Mouse (Mus musculus): ENCODE measurements around the gene Stx4a. TPM values are rescaled to one million over a fixed set of nuclear protein-coding genes. Genes with fewer than 3 reads are reported as not detected.
"Not testable (repeated sequence)": the region's sequence is repeated elsewhere in the genome, so short reads cannot be mapped to it uniquely, and the experiment has no call there.

Gene Stx4a
- polyA plus RNA-seq, 1 experiment from 2014 or later: 24.1 TPM

GRCm38 (mm10) chr7:127815954-127816821 lies 7.9 kb upstream of the Stx4a start:
- H3K27me3 ChIP-seq: no peaks in the 10 kb centered on the region
- no peak overlapping the region for H3K4me2 ChIP-seq (replicated peaks)
- H3K9ac ChIP-seq (replicated peaks): 0 out of 2 replicates have a peak overlapping the region, but pooled peaks have one; percentile 14
- WGBS: 75% methylated on average over 15 of the region's 15 CpGs
- no peak for ATAC-seq
- no peaks in the 10 kb centered on the region for H3K9me3 ChIP-seq
- H3K4me3 ChIP-seq (replicated peaks): no peak overlapping the region
- peaks cover 9% of the 10 kb centered on the region; the same call in 1 of the 2 replicates for H3K4me1 ChIP-seq (replicated peaks)
- H3K36me3 ChIP-seq: peaks cover 45% of the 10 kb centered on the region
- H3K27ac ChIP-seq: no peak overlapping the region

GRCm38 (mm10) chr7:127817053-127817452 lies 7.0 kb upstream of the Stx4a start:
- H3K4me1 ChIP-seq (replicated peaks): peaks cover 11% of the 10 kb centered on the region
- no peak overlapping the region for H3K27ac ChIP-seq
- WGBS: 88% methylated on average over 7 of the region's 7 CpGs
- no peak for ATAC-seq
- no peaks in the 10 kb centered on the region for H3K9me3 ChIP-seq
- H3K9ac ChIP-seq (replicated peaks): no peak overlapping the region
- peaks cover 37% of the 10 kb centered on the region for H3K36me3 ChIP-seq
- no peak overlapping the region for H3K4me3 ChIP-seq (replicated peaks)
- H3K4me2 ChIP-seq (replicated peaks): no peak overlapping the region
- H3K27me3 ChIP-seq: no peaks in the 10 kb centered on the region

GRCm38 (mm10) chr7:127817776-127818175 lies 6.3 kb upstream of the Stx4a start:
- H3K9me3 ChIP-seq: no peaks in the 10 kb centered on the region
- WGBS: 95% methylated on average over 5 of the region's 5 CpGs

GRCm38 (mm10) chr7:127820836-127821509 lies 3.1 kb upstream of the Stx4a start:
- H3K36me3 ChIP-seq: 0 out of 2 replicates have a peak, but pooled peaks cover 7% of the 10 kb centered on the region
- no peaks in the 10 kb centered on the region for H3K9me3 ChIP-seq
- ATAC-seq: no peak
- no peak overlapping the region for H3K4me2 ChIP-seq (replicated peaks)
- no peak overlapping the region for H3K4me3 ChIP-seq (replicated peaks)
- no peak overlapping the region for H3K27ac ChIP-seq
- H3K4me1 ChIP-seq (replicated peaks): peaks cover 37% of the 10 kb centered on the region
- H3K27me3 ChIP-seq: no peaks in the 10 kb centered on the region
- no peak overlapping the region for H3K9ac ChIP-seq (replicated peaks)
- 78% methylated on average over 13 of the region's 13 CpGs for WGBS

More at GRCm38 (mm10) chr7:127817776-127818175, 6.3 kb upstream of the Stx4a start:
- H3K36me3 ChIP-seq: peaks cover 30% of the 10 kb centered on the region
- ATAC-seq: no peak
- no peak overlapping the region for H3K27ac ChIP-seq
- no peak overlapping the region for H3K9ac ChIP-seq (replicated peaks)
- no peaks in the 10 kb centered on the region for H3K27me3 ChIP-seq
- H3K4me3 ChIP-seq (replicated peaks): no peak overlapping the region
- H3K4me1 ChIP-seq (replicated peaks): peaks cover 19% of the 10 kb centered on the region
- H3K4me2 ChIP-seq (replicated peaks): no peak overlapping the region

- 0 out of 2 replicates have a peak, but pooled peaks cover 2% of the 10 kb centered on the region for H3K36me3 ChIP-seq
- H3K4me2 ChIP-seq (replicated peaks): peak overlapping the region; percentile 72
- no peak overlapping the region for H3K27ac ChIP-seq
- no peak for ATAC-seq
- WGBS: 88% methylated on average over 3 of the region's 3 CpGs
- H3K4me3 ChIP-seq (replicated peaks): no peak overlapping the region
- no peak overlapping the region for H3K9ac ChIP-seq (replicated peaks)
- H3K9me3 ChIP-seq: no peaks in the 10 kb centered on the region
- peaks cover 34% of the 10 kb centered on the region for H3K4me1 ChIP-seq (replicated peaks)
- H3K27me3 ChIP-seq: no peaks in the 10 kb centered on the region
Measured at GRCm38 (mm10) chr7:127822494-127822893, 1.6 kb upstream of the Stx4a start.

- peaks cover 34% of the 10 kb centered on the region for H3K4me1 ChIP-seq (replicated peaks)
- 63% methylated on average over 11 of the region's 11 CpGs for WGBS
- ATAC-seq: peak; percentile 68
- H3K4me2 ChIP-seq (replicated peaks): peak overlapping the region; percentile 72
- peak overlapping the region; percentile 88 for H3K9ac ChIP-seq (replicated peaks)
- no peaks in the 10 kb centered on the region for H3K36me3 ChIP-seq
- H3K27me3 ChIP-seq: no peaks in the 10 kb centered on the region
- peak overlapping the region; percentile 90 for H3K27ac ChIP-seq
- no peaks in the 10 kb centered on the region for H3K9me3 ChIP-seq
- H3K4me3 ChIP-seq (replicated peaks): peak overlapping the region; percentile 74
Measured at GRCm38 (mm10) chr7:127823236-127824171, 590 bp upstream of the Stx4a start.

GRCm38 (mm10) chr7:127835550-127835949 lies 11.5 kb downstream of the Stx4a start:
- no peaks in the 10 kb centered on the region for H3K9me3 ChIP-seq
- H3K9ac ChIP-seq (replicated peaks): no peak overlapping the region
- H3K27me3 ChIP-seq: no peaks in the 10 kb centered on the region
- WGBS: 80% methylated on average over 2 of the region's 2 CpGs
- no peak overlapping the region for H3K4me2 ChIP-seq (replicated peaks)
- peaks cover 2% of the 10 kb centered on the region for H3K4me1 ChIP-seq (replicated peaks)
- ATAC-seq: no peak
- no peak overlapping the region for H3K4me3 ChIP-seq (replicated peaks)
- no peaks in the 10 kb centered on the region for H3K36me3 ChIP-seq
- no peak overlapping the region for H3K27ac ChIP-seq

GRCm38 (mm10) chr7:127837473-127837872 lies 13.4 kb downstream of the Stx4a start:
- Histone ChIP-seq H3K27ac (no peak overlapping the region), H3K27me3 (no peaks in the 10 kb centered on the region), H3K36me3 (no peaks in the 10 kb centered on the region), H3K4me3 (replicated peaks) (no peak overlapping the region), H3K4me2 (replicated peaks) (no peak overlapping the region), H3K9me3 (no peaks in the 10 kb centered on the region), H3K9ac (replicated peaks) (no peak overlapping the region), H3K4me1 (replicated peaks) (peaks cover 9% of the 10 kb centered on the region)
- no peak for ATAC-seq
- 90% methylated on average over 5 of the region's 5 CpGs for WGBS

GRCm38 (mm10) chr7:127837878-127838277 lies 13.8 kb downstream of the Stx4a start:
- not testable (repeated sequence) for H3K9ac ChIP-seq (replicated peaks); H3K9me3 ChIP-seq; ATAC-seq; H3K4me2 ChIP-seq (replicated peaks); H3K27me3 ChIP-seq; H3K4me3 ChIP-seq (replicated peaks); H3K27ac ChIP-seq; H3K36me3 ChIP-seq
- peaks cover 13% of the 10 kb centered on the region for H3K4me1 ChIP-seq (replicated peaks)
- WGBS: 87% methylated on average over 4 of the region's 4 CpGs

- not testable (repeated sequence) for H3K9ac ChIP-seq (replicated peaks); H3K4me3 ChIP-seq (replicated peaks); H3K27ac ChIP-seq; H3K9me3 ChIP-seq; H3K4me2 ChIP-seq (replicated peaks); H3K36me3 ChIP-seq; ATAC-seq; H3K27me3 ChIP-seq
- peaks cover 13% of the 10 kb centered on the region for H3K4me1 ChIP-seq (replicated peaks)
- 79% methylated on average over 2 of the region's 2 CpGs for WGBS
Measured at GRCm38 (mm10) chr7:127840031-127840430, 15.9 kb downstream of the Stx4a start.

- Histone ChIP-seq H3K4me2 (replicated peaks) (peak overlapping the region; percentile 99), H3K27ac (peak overlapping the region; percentile 89), H3K9me3 (no peaks in the 10 kb centered on the region), H3K27me3 (no peaks in the 10 kb centered on the region), H3K4me3 (replicated peaks) (peak overlapping the region; percentile 68), H3K4me1 (replicated peaks) (peaks cover 13% of the 10 kb centered on the region), H3K36me3 (no peaks in the 10 kb centered on the region), H3K9ac (replicated peaks) (peak overlapping the region; percentile 75)
- 5% methylated on average over 15 of the region's 15 CpGs for WGBS
- ATAC-seq: peak; percentile 37
Measured at GRCm38 (mm10) chr7:127840886-127841285, 16.8 kb downstream of the Stx4a start.
